Mouse (Mus musculus) urinary bladder, postnatal 4 days (tissue): ENCODE data around the gene Wipf2.
"Not testable (repeated sequence)": the region's sequence is repeated elsewhere in the genome, so short reads cannot be mapped to it uniquely, and the experiment has no call there.

Experiments used
- DNase-seq, 2 experiments: peaks; one replicate each; pipeline ENCODE4 v3.0.0; 2021 to 2022; ENCODE audit warnings: low spot score in 2 of 2

The Wipf2 gene

DNA sequence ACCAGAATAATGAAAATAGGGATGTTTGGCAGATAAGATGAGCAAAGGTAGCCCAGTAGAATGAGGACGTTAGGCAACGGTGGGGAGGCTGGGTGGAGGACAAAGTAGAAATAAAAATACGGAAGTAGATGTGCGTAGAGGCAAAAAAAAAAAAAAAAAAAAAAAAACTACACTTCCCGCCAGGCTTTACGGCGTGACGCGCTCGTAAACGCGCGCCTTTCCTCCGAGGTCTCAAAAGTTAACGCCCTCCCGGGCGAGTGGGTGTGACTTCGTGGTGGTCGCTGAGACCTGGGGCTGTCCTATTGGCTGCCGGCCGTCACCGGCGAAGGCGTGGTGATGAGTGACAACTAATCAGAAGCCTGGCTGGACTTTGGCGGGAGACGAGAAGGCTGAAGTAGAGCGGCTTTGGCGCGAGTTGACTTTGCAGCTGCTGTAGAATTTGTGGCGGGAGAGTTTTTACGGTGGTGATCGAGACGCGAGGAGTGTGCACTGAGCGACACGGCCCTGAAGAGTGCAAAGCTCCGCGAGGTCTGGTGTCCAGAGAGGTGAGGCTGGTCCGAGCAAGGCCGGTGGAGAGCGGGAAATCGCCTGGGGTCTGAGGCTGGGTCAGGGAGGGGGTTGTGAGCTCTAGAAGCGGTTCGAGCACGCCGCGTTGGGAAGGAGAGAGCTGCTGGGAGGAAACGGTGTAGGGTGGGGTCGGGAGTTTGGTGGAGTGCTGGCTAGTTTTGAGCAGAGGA is 44.2 kb downstream of the Wipf2 start, which contains the start of gene Cdc6:
Gene Cdc6, plus strand, starts transcription at position 365 of the 737 bp plus-strand sequence.
- peak; percentile 95 to 96 for DNase-seq

DNA sequence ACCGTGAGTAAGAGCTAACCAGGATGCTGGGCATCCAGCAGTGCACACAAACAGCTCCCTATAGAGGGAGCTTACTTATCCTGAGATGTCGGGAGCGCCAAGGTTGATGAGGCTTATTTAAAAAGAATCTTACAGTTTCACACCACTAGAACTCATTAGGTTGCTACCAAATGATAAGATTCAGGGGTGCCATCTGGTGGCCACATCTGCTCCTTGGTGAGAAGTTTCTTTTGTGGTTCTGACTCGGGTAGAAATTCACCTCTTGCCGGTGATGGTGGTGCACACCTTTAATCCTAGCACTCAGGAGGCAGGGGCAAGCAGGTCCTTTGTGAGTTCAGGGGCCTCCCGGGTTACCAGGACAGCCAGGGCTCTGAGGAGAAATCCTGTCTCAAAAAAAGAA is 46.2 kb downstream of the Wipf2 start:
- DNase-seq = peak in 1 of 2 experiments; percentile 32

DNA sequence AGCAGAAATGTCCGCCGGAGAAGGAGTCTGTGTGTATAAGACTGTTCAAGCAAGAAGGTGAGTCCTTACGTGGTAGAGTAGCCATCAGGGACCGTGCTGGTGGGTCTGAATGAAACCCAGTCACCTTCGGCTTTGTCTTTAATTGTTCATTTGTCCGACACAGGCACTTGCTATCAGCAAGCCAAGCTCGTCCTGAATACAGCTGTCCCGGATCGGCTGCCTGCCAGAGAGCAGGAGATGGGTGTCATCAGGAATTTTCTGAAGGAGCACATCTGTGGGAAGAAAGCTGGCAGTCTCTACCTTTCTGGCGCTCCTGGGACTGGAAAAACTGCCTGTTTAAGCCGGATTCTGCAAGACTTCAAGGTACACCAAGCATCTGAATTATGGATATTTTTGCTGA is 47.0 kb downstream of the Wipf2 start:
- no peak for DNase-seq

DNA sequence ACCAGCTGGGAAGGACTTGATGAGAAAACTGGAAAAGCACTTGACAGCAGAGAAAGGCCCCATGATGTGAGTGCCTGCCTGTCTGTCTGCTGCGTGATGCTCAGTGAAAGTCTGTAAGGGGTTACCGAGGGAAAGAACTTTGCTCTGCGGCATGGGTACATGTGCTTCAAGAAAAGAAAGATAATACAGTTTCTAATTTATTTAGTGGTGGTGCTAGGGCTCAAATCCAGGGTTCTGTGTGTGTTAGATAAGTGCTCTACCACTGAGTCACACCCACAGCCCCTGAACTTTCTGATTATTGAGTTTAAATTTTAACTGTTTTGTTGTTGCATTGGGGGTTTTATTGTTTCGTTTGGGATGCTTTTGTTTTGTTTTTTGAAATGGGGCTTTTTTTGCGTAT is 48.1 kb downstream of the Wipf2 start:
- no peak for DNase-seq

DNA sequence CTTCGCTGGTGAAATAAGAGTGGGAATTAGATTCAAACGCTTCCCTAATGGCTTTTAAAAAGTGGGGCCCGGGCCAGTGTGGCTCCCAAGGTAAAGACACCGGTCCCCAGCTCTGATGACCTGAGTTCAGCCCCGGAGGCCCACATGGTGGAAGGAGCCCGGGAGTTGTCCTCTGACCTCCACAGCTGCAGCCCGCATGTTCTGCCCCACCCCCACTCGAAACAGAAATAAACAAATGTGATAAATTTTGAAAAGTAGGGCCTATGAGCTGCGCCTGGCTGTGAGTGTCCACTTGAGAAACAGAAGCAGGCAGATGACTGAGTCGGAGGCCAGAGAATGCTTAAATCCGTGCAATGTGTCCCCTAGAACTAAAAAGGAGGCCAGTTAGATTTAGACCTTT is 50.8 kb downstream of the Wipf2 start:
- DNase-seq = no peak

DNA sequence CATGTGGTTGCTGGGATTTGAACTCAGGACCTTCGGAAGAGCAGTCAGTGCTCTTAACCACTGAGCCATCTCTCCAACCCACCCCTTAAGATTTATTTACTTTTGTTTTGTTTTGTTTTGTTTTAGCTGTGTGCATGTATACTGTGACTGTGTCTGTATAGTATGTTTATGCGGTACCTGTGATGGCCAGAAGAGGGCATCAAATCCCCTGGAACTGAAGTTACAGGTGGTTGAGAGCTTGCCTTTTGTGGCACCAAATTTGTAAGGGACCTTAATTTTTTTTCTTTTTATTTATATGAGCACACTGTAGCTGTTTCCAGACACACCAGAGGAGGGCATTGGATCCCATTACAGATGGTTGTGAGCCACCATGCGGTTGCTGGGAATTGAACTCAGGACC is 52.9 kb downstream of the Wipf2 start:
- not testable (repeated sequence) for DNase-seq

DNA sequence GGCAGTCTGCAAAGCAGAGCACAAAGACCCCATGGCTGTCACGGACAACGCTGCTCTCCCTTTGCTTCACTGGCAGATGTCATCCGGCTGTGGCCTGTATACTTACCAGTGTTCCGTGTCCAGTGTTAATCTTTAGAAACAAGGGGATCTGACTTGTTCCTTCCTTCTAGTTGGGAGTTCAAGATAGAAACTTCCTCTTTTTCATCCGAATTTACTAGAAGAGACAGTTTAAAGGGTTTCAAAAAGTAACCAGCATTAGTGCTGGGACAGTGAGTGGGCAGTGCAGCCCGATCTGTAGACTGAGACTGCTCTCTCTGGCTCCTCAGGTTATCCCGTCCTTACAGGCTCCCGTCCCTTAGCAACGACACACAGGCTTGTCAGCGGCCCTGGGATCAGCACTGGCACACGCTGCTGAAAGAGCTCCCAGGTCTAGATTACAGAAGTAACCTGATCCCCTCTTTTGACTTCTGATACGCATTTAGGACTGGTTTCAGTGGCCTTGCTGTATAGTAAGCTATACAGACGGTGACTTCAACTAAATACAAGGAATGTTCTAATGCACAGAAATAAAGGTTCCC is 54.1 kb downstream of the Wipf2 start:
- no peak for DNase-seq

DNA sequence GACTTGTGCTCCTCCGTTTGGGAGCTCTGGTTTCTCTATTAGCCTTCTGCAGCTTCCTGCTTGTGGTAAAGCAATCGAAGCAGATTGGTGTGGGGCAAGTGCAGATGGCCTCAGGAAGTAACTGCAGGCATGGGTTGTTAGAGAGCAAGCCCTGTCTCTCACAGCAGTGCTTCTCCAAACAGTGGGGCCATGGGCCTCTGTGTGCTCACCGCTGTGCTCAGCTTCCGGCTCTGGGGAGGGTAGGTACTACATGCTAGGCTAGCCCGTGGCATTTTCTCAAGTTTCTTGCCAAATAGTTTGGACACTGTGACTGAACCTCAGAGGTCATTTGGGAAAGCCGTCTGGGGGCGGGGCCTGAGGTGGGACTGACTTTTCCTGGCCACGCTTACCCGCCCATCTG is 54.8 kb downstream of the Wipf2 start:
- DNase-seq = no peak

DNA sequence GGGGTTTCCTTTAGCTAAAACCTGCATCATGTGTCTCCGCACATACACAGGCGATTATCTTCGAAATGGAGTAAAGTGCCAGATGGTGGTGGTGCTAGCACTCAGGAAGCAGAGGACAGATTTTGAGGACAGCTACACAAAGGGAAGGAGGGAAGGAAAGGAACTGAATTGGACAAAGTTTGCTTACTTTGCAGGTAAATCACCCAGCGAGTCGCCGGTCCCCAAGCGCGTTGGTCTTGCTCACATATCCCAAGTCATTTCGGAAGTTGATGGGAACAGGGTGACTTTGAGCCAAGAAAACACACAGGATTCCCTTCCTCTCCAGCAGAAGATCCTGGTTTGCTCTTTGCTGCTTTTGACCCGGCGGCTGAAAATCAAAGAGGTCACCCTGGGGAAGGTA is 55.6 kb downstream of the Wipf2 start:
- no peak for DNase-seq

DNA sequence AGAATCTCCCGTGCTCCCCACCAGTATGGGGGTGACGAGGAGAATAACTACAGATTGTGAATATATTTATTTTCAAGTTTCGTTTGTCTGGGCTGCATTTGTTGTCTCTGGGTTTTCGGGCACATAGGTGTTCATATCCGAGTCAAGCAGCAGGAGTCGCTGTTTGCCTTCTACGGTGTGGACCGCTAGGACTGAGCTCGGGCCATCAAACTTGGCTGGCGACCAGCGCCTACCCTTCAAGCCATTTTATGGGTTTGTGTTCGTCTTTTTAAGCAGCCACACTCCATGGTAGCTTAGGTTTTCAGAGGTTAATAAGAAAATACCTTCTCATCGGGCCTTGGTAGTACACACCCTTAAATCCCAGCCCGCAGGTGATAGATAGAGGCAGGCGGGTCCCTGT is 58.4 kb downstream of the Wipf2 start:
- peak in 1 of 2 experiments; percentile 76 for DNase-seq

DNA sequence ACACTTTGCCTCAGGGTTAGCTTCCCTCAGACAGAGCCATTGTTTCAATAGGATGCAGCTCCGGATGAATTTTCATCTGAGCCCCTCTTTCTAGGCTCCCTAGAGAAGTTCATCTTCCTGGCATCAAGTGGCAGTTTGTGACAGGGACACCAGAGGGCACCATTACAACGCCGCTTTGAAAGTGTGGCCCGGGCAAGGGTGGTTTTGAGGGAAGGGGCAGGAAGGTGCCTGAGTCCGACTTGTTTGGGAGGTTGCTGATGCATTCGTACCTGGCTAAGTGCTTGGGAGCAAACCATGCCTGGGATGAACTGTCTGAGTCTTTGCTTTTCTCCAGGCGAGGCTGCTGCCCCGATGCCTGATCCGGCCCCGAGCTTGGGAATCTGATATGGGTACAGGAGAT is 58.9 kb downstream of the Wipf2 start:
- DNase-seq = not testable (repeated sequence)

DNA sequence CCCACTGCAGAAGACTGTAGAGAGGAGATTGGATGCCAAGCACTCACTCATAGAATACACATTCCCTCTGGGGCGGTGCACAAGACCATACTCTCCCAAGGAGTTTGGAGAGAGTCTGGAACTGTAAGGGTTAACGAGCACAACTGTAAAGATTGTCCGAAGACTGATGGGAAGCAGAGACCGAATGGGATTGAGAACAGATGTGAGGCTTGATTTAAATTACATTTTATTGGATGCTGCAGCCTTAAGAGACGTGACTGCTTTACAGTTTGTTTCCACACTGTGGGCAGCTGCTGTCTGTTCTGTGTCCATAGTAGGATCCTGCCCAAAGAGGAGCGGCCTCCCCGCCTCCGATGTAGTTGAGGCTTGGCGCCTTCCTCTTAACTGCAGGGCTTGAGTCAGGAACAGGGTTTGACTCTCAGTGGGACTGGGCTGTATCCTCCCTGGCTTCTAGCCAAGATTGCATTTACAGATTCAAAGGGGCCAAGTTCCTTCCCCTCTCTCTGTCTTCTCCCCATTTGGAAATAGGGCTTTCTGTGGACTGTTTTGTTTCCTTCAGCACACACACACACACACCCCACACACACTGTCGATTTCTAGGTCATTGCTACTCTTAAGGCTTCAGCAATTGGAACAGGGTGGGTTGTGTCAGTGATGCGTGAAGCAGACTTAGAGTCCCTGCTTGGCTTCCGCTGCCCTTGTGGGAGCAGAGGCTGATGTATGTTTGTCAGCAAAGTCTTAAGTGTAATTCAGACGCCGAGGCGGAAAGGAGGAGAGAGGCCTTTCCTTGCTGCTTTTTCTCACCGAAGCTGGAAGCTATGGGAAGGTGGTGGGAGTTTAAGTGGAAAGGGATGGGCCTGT is 59.6 kb downstream of the Wipf2 start:
- DNase-seq = not testable (repeated sequence)

DNA sequence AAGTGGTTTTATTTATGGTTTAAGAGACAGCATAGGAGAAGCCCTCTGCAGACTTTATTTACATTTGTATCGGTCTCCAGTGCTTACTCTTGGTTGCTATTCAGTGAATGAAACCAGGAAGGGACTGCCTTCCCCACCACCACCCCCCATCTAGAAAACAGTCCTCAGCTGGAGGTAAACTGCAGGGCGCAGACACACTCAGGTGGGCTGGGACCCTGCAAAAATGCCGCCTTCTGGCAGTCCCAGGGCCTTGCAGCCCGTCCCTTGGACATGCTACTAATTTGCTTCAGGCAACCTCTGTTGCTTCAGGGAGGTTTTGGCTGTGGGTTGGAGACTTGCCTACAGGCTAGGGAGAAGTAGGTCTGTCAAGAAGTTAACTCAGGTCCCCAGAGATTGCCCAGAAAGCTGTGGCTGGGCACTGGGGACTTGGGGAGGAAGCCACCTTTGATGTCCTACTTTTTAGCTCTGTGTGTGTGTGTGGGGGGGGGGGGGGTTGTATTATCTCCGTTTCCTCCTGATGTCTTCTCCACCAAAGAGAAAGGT is 61.3 kb downstream of the Wipf2 start:
- no peak for DNase-seq

DNA sequence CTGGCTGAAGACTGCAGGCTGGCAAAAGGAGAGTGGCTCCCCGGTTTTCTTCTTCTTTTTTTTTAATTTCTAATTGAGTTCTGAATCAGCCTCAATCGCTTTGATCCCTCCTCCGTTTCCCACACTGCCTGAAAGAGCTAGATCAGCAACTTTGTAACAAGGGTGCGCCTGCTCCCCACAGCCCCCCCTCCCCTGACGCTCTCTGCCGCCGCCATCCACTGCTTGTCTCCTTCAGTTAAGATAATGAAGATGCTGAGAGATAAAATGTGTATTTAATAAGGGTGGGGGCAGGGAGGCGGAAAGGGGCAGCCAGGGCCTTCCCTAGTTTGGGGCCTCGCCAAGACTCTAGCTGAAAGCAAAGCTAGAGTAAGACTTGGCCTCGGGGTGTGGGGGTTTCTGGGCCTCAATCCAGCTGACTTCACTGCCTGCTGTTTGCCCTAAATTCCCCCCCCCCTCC is 61.9 kb downstream of the Wipf2 start:
- DNase-seq = no peak

DNA sequence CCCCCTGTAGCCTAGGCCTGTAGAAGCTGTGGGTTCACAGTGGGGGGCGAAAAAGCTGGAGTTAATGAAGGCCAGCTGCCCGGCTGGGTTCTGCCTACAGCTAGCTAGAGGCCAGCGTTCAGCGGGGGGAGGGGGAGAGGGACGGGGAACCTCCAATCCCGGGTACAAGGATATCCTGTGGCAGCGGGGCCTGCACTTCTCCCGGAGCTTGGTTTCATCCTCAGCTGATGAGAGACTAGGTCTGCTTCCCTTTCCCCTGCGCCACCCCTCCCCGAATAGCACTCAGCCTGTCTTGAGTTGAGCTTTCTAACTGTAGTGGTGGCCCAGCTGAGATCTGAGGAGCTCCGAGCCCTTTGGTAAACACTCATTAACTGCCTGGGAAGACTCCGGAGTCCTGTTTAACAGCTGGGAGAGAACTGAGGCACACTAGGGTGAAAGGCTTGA is 62.5 kb downstream of the Wipf2 start:
- no peak for DNase-seq

DNA sequence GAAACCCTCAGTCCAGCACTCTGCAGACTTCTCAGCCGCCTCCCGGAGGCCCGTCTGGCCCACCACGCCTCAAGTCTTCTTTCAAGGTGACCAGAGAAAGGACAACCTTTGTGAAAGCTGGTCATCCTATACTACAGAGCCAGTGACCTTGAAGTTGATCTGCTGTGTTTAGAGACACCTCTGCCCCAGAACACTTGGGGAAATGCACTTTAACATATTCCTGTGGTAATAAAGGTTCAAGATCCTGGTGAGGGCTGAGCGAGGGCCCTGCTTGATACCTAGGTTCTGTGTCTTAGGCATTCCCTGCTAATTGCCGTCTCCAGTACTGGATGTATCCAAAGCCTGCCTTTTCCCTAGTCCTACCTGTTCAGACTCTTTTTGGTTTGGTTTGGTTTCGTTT is 63.1 kb downstream of the Wipf2 start:
- no peak for DNase-seq

DNA sequence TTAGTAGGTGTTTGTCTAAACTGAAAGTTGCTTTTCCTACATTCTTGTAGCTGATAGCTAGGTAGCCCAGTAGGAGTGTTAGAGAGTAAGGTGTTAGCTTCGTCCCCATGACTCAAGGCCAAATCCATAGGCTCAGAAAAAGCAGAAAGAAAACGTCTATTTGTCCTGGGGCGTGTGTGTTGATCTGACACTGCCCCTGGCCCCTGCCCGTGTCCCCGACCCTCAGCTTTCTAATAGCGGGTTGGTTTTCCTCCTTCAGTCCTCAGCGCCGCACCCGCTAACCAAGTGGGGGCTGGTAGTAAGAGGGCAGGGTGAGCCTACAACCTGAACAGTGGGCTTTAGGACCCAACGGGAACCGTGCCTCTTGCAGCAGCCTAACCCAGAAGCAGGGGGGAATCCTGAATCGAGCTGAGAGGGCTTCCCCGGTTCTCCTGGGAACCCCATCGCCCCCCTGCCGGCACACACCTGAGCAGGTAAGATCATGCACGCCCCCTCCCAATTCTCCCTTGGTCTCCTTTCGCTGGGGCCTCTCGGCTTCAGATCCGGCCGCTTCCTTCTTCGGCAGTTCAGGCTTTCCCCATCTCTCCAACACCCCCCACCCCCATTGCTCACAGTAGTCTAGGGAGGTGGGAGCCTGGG is 64.1 kb downstream of the Wipf2 start, which contains the start of gene Rara:
Gene Rara, plus strand, starts transcription at position 381 of the 639 bp plus-strand sequence.
- no peak for DNase-seq

DNA sequence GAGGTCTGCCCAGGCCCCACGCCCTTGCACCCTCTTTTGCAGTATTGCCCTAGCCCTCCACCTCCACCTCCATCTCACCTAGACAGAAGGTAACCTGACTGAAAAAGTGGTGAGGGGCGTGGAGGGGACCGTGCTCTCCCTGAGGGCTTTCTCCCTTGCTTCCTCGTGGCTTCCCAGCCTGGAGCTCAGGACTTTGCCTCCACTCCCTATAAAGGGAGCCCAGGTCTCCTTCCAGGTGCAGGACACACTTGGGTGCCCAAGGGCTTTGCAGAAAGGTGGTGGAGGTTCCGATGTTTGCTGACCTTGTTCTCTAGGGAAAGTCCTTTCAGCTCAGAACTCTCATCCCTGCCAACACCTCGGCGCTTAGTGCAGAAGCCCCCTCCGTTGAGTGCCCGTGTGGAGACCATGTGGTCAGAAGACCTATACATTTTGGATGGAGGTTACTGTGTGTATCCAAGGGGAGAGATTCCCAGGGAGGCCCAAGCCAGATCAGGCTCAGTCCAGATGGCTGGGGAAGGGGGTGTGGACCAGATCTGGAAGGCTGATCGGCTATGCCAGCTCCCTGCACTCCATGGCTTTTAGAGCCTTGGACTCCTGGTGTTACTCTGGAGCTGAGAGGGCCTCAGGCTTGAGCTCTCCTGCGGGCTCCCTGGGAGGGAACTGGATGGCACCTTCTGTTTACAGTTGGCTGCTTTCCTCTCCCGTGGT is 64.9 kb downstream of the Wipf2 start:
- DNase-seq = no peak

DNA sequence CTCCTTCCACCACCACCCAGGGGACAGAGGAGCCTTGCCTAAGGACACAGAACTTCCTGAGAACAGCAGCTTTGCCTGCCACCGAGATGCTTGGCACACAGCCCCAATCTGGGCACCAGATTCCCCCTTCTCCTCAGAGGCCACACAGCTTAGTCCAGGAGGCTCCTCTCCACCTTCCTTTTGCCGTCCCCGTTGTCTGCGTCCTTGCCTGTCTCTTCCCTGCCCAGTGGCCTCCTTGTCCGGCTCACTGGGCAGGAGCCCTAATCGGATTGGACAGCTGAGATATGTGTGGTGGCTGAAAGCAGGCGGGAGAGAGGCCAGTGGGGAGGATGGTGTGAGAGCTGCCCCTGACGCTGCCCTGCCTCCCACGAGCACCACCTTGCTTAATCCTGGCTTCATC is 66.1 kb downstream of the Wipf2 start:
- no peak for DNase-seq

DNA sequence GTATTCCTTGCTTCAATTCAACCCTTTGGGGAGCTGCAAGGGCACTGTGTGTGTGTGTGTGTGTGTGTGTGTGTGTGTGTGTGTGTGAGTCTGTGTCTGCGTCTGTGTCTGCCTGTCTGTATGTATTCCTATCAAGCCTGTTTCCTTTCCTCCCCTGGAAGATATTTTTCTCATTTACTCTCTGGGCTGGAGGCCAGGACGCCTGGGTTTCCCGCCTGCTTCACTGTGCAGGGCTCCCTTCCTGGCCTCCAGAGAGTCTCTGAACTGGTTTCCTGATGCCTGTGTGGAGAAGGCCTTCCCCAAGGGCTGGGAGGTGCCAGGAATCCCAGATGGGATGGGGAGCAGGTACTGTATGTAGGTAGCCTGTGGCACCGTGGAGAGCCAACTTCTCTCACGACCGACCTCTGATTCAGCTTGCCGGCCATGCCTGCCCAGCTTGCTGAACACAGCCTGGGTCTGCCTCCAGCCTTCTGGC is 66.7 kb downstream of the Wipf2 start:
- no peak for DNase-seq
